Mouse (Mus musculus): ENCODE results near the gene Cyp26b1. TPM values are rescaled to one million over a fixed set of nuclear protein-coding genes. Genes with fewer than 3 reads are reported as not detected.
A peak's percentile ranks its signal among the peaks of the same experiment; 100 is the strongest.

The Cyp26b1 gene
- total RNA-seq (2014; rRNA removed) (78.9 and 90.5 TPM in 2 replicates), polyA plus RNA-seq (2015; fragmentation: Nextera tagmentation; extraction: Ambion mirVana) (32.5 and 33.1 TPM in 2 replicates)

- 40% methylated on average over 10 of the region's 10 CpGs for WGBS
- Histone ChIP-seq H3K4me2 (ENCODE audit: low read depth, low read length) (peak within 1 kb of the TSS; percentile 88), H3K36me3 (ENCODE audit: insufficient read depth, low read length) (no peaks in the 10 kb centered on the region), H3K9ac (replicated peaks; ENCODE audit: low read length) (peak within 1 kb of the TSS; percentile 30; the same call in 1 of the 2 replicates), H3K27me3 (ENCODE audit: insufficient read depth, low read length) (peaks cover 10% of the 10 kb centered on the region; the same call in 1 of the 2 replicates), H3K4me3 (ENCODE audit: low read length) (peak within 1 kb of the TSS; percentile 32), H3K27ac (peak within 1 kb of the TSS; percentile 26; the same call in 1 of the 2 replicates), H3K4me1 (ENCODE audit: insufficient read depth, low read length) (0 out of 2 replicates have a peak, but pooled peaks cover 3% of the 10 kb centered on the region), H3K9me3 (ENCODE audit: low read length) (no peaks in the 10 kb centered on the region)
- TF ChIP-seq CTCF (IDR thresholded peaks at IDR 0.05; ENCODE audit: low read depth), result no peak
- ATAC-seq, result peak; percentile 56
- peak; percentile 59 for DNase-seq (ENCODE audit: low spot score)
Measured at GRCm38 (mm10) chr6:84593693-84594092, at the start of gene Cyp26b1. Gene Cyp26b1, minus strand, starts transcription at chr6:84593908.

- Histone ChIP-seq H3K36me3 (ENCODE audit: insufficient read depth, low read length) (no peaks in the 10 kb centered on the region), H3K27ac (no peak overlapping the region), H3K4me3 (ENCODE audit: low read length) (no peak overlapping the region), H3K27me3 (ENCODE audit: insufficient read depth, low read length) (no peaks in the 10 kb centered on the region), H3K9me3 (ENCODE audit: low read length) (no peaks in the 10 kb centered on the region), H3K9ac (replicated peaks; ENCODE audit: low read length) (no peak overlapping the region), H3K4me2 (ENCODE audit: low read depth, low read length) (no peak overlapping the region), H3K4me1 (ENCODE audit: insufficient read depth, low read length) (0 out of 2 replicates have a peak, but pooled peaks cover 3% of the 10 kb centered on the region)
- TF ChIP-seq CTCF (IDR thresholded peaks at IDR 0.05; ENCODE audit: low read depth), result no peak
- 80% methylated on average over 4 of the region's 4 CpGs for WGBS
- ATAC-seq (no peak), DNase-seq (ENCODE audit: low spot score) (no peak)
Measured at GRCm38 (mm10) chr6:84641062-84641431, 47.3 kb upstream of the Cyp26b1 start.

GRCm38 (mm10) chr6:84640324-84641061 is 46.8 kb upstream of the Cyp26b1 start:
- no peak for DNase-seq (ENCODE audit: low spot score)
- H3K4me2 ChIP-seq (ENCODE audit: low read depth, low read length), result no peak overlapping the region
- no peaks in the 10 kb centered on the region for H3K4me1 ChIP-seq (ENCODE audit: insufficient read depth, low read length)
- H3K27ac ChIP-seq, result no peak overlapping the region
- ATAC-seq, result no peak
- H3K36me3 ChIP-seq (ENCODE audit: insufficient read depth, low read length), result no peaks in the 10 kb centered on the region
- H3K9me3 ChIP-seq (ENCODE audit: low read length), result no peaks in the 10 kb centered on the region
- H3K27me3 ChIP-seq (ENCODE audit: insufficient read depth, low read length), result no peaks in the 10 kb centered on the region
- WGBS, result 71% methylated on average over 9 of the region's 9 CpGs
- no peak overlapping the region for H3K4me3 ChIP-seq (ENCODE audit: low read length)
- no peak overlapping the region for H3K9ac ChIP-seq (replicated peaks; ENCODE audit: low read length)
- TF ChIP-seq CTCF (IDR thresholded peaks at IDR 0.05; ENCODE audit: low read depth), result no peak

GRCm38 (mm10) chr6:84638206-84638605 is 44.5 kb upstream of the Cyp26b1 start:
- no peak overlapping the region for H3K4me2 ChIP-seq (ENCODE audit: low read depth, low read length)
- DNase-seq (ENCODE audit: low spot score), result peak; percentile 40

GRCm38 (mm10) chr6:84631588-84631987 is 37.9 kb upstream of the Cyp26b1 start:
- no peaks in the 10 kb centered on the region for H3K9me3 ChIP-seq (ENCODE audit: low read length)
- H3K36me3 ChIP-seq (ENCODE audit: insufficient read depth, low read length), result no peaks in the 10 kb centered on the region
- H3K9ac ChIP-seq (replicated peaks; ENCODE audit: low read length), result no peak overlapping the region
- DNase-seq (ENCODE audit: low spot score) (no peak), ATAC-seq (no peak)
- H3K4me1 ChIP-seq (ENCODE audit: insufficient read depth, low read length), result no peaks in the 10 kb centered on the region
- no peaks in the 10 kb centered on the region for H3K27me3 ChIP-seq (ENCODE audit: insufficient read depth, low read length)
- H3K4me3 ChIP-seq (ENCODE audit: low read length), result no peak overlapping the region
- no peak for TF ChIP-seq CTCF (IDR thresholded peaks at IDR 0.05; ENCODE audit: low read depth)
- 83% methylated on average over 2 of the region's 2 CpGs for WGBS
- no peak overlapping the region for H3K27ac ChIP-seq
- no peak overlapping the region for H3K4me2 ChIP-seq (ENCODE audit: low read depth, low read length)

More at GRCm38 (mm10) chr6:84638206-84638605, 44.5 kb upstream of the Cyp26b1 start:
- H3K4me3 ChIP-seq (ENCODE audit: low read length), result no peak overlapping the region
- H3K27me3 ChIP-seq (ENCODE audit: insufficient read depth, low read length), result no peaks in the 10 kb centered on the region
- TF ChIP-seq CTCF (IDR thresholded peaks at IDR 0.05; ENCODE audit: low read depth), result no peak
- H3K27ac ChIP-seq, result no peak overlapping the region
- H3K4me1 ChIP-seq (ENCODE audit: insufficient read depth, low read length), result no peaks in the 10 kb centered on the region
- H3K9me3 ChIP-seq (ENCODE audit: low read length), result no peaks in the 10 kb centered on the region
- no peak overlapping the region for H3K9ac ChIP-seq (replicated peaks; ENCODE audit: low read length)
- no peaks in the 10 kb centered on the region for H3K36me3 ChIP-seq (ENCODE audit: insufficient read depth, low read length)
- no peak for ATAC-seq

GRCm38 (mm10) chr6:84630276-84630675 is 36.6 kb upstream of the Cyp26b1 start:
- no peak overlapping the region for H3K4me2 ChIP-seq (ENCODE audit: low read depth, low read length)

GRCm38 (mm10) chr6:84628831-84629230 is 35.1 kb upstream of the Cyp26b1 start:
- DNase-seq (ENCODE audit: low spot score), result no peak
- Histone ChIP-seq H3K4me2 (ENCODE audit: low read depth, low read length) (no peak overlapping the region), H3K9ac (replicated peaks; ENCODE audit: low read length) (no peak overlapping the region), H3K27ac (no peak overlapping the region), H3K36me3 (ENCODE audit: insufficient read depth, low read length) (no peaks in the 10 kb centered on the region), H3K9me3 (ENCODE audit: low read length) (no peaks in the 10 kb centered on the region), H3K4me1 (ENCODE audit: insufficient read depth, low read length) (no peaks in the 10 kb centered on the region), H3K4me3 (ENCODE audit: low read length) (no peak overlapping the region), H3K27me3 (ENCODE audit: insufficient read depth, low read length) (no peaks in the 10 kb centered on the region)
- no peak for ATAC-seq
- WGBS, result 92% methylated on average over 5 of the region's 5 CpGs
- TF ChIP-seq CTCF (IDR thresholded peaks at IDR 0.05; ENCODE audit: low read depth), result no peak

More at GRCm38 (mm10) chr6:84630276-84630675, 36.6 kb upstream of the Cyp26b1 start:
- no peak for TF ChIP-seq CTCF (IDR thresholded peaks at IDR 0.05; ENCODE audit: low read depth)
- Histone ChIP-seq H3K9ac (replicated peaks; ENCODE audit: low read length) (no peak overlapping the region), H3K4me3 (ENCODE audit: low read length) (no peak overlapping the region), H3K4me1 (ENCODE audit: insufficient read depth, low read length) (no peaks in the 10 kb centered on the region), H3K27ac (no peak overlapping the region), H3K36me3 (ENCODE audit: insufficient read depth, low read length) (no peaks in the 10 kb centered on the region), H3K9me3 (ENCODE audit: low read length) (no peaks in the 10 kb centered on the region), H3K27me3 (ENCODE audit: insufficient read depth, low read length) (no peaks in the 10 kb centered on the region)
- DNase-seq (ENCODE audit: low spot score), result no peak
- WGBS, result 34% methylated on average over 1 of the region's 1 CpGs
- no peak for ATAC-seq
